Mouse (Mus musculus) liver, embryonic 14.5 days (tissue): ENCODE data around the gene Kazn. TPM values are rescaled to one million over a fixed set of nuclear protein-coding genes. Genes with fewer than 3 reads are reported as not detected.

ENCODE experiments used
- ATAC-seq: fragments of 200-750 bp; cut with Nextera tagmentation; 2 replicates; pipeline ENCODE4 v1.8.0; 2017; ENCODE audit warnings: moderate number of reproducible peaks, mild to moderate bottlenecking, moderate library complexity; ENCODE audit not compliant: insufficient read depth
- DNase-seq, 3 experiments: peaks; one replicate each; pipeline ENCODE4 v3.0.0-alpha.2; 2012 to 2013; ENCODE audit warnings: low read depth in 3 of 3, low spot score in 3 of 3
- H3K27ac ChIP-seq: fragments of 300-500 bp; sonication (generic); 2 replicates; pipeline ENCODE4 v1.5.1; 2014; ENCODE audit warnings: moderate library complexity, mild to moderate bottlenecking, control low read depth, inconsistent platforms
- H3K27me3 ChIP-seq: fragments of 300-500 bp; sonication (generic); 2 replicates; pipeline ENCODE4 v1.6.1; 2014; ENCODE audit warnings: mild to moderate bottlenecking, low read length, moderate library complexity; ENCODE audit not compliant: control insufficient read depth, insufficient read depth
- H3K36me3 ChIP-seq: fragments of 300-500 bp; sonication (generic); replicated peaks from 2 replicates; pipeline ENCODE4 v1.6.1; 2014; ENCODE audit warnings: low read depth; ENCODE audit not compliant: control insufficient read depth, insufficient read depth
- H3K4me1 ChIP-seq, 2 experiments: fragments of 200-500 bp in 1 of 2; fragments of 300-500 bp in 1 of 2; sonication (generic) in 1 of 2; replicated peaks; 2 replicates each; pipeline ENCODE4 v1.6.1; 2012 to 2014; ENCODE audit warnings: antibody characterized with exemption in 1 of 2, inconsistent platforms in 1 of 2, low read length in 1 of 2; ENCODE audit not compliant: control insufficient read depth in 2 of 2, insufficient read depth in 2 of 2
- H3K4me2 ChIP-seq: fragments of 300-500 bp; sonication (generic); 2 replicates; pipeline ENCODE4 v1.6.1; 2014; ENCODE audit warnings: low read depth, mild to moderate bottlenecking, control low read depth, moderate library complexity
- H3K4me3 ChIP-seq, 2 experiments: fragments of 200-500 bp in 1 of 2; fragments of 300-500 bp in 1 of 2; sonication (generic) in 1 of 2; 2 replicates each; pipeline ENCODE4 v1.5.1; 2012 to 2014; ENCODE audit warnings: low read depth in 2 of 2, low read length in 2 of 2, mild to moderate bottlenecking in 2 of 2, control low read depth in 1 of 2, inconsistent platforms in 1 of 2, moderate library complexity in 1 of 2; ENCODE audit not compliant: insufficient read depth in 1 of 2
- H3K9ac ChIP-seq: fragments of 300-500 bp; sonication (generic); replicated peaks from 2 replicates; pipeline ENCODE4 v1.6.1; 2014; ENCODE audit warnings: mild to moderate bottlenecking, control low read depth, moderate library complexity
- H3K9me3 ChIP-seq: fragments of 300-500 bp; sonication (generic); 2 replicates; pipeline ENCODE4 v1.6.1; 2016; ENCODE audit warnings: low read length, mixed read lengths; ENCODE audit not compliant: control insufficient read depth
- CTCF ChIP-seq: IDR thresholded peaks from 2 replicates; pipeline ENCODE4 v1.5.1; 2016; ENCODE audit warnings: antibody characterized with exemption, low read depth, control low read depth
- EP300 ChIP-seq: IDR thresholded peaks from 2 replicates; pipeline ENCODE4 v1.6.1; 2016; ENCODE audit warnings: antibody characterized with exemption, low read depth
- WGBS: fragments of 180-500 bp; shearing (Covaris S2); extraction: QIAGEN DNeasy Blood & Tissue Kit; methylation state at CpG from one replicate; pipeline ENCODE4 v1.1.7; 2014; ENCODE audit not compliant: insufficient replicate concordance; 5-methylcytosine and 5-hydroxymethylcytosine counted together
- polyA plus RNA-seq, 2 experiments: library from polyadenylated mRNA; depleted of rRNA in 1 of 2; stranded (reverse) in 1 of 2; unstranded in 1 of 2; fragments of >200 nt; fragmentation: Nextera tagmentation in 1 of 2; extraction: Ambion mirVana in 1 of 2; gene quantifications; 2 replicates each; pipeline versions ENCODE4 v1.2.1 to v1.2.3; 2012 to 2014

Kazn gene
- polyA plus RNA-seq, 2 experiments, result 0.41 to 0.94 TPM

- no peaks in the 10 kb centered on the region for H3K4me1 ChIP-seq
- ATAC-seq (no peak), DNase-seq (no peak)
- H3K9ac ChIP-seq, result no peak overlapping the region
- H3K36me3 ChIP-seq, result no peaks in the 10 kb centered on the region
- H3K9me3 ChIP-seq, result no peaks in the 10 kb centered on the region
- TF ChIP-seq CTCF (no peak), EP300 (no peak)
- no peak overlapping the region for H3K4me3 ChIP-seq
- WGBS, result 71% methylated on average over 10 of the region's 10 CpGs
- no peak overlapping the region for H3K4me2 ChIP-seq
- no peaks in the 10 kb centered on the region for H3K27me3 ChIP-seq
- no peak overlapping the region for H3K27ac ChIP-seq
Measured at GRCm38 (mm10) chr4:142136766-142137503, 102.3 kb downstream of the Kazn start.

- H3K4me2 ChIP-seq, result no peak overlapping the region
- H3K27ac ChIP-seq, result no peak overlapping the region
- H3K9me3 ChIP-seq, result no peaks in the 10 kb centered on the region
- H3K36me3 ChIP-seq, result no peaks in the 10 kb centered on the region
- WGBS, result 60% methylated on average over 2 of the region's 2 CpGs
- no peaks in the 10 kb centered on the region for H3K4me1 ChIP-seq
- ATAC-seq, result no peak
- H3K27me3 ChIP-seq, result no peaks in the 10 kb centered on the region
- no peak overlapping the region for H3K9ac ChIP-seq
- no peak overlapping the region for H3K4me3 ChIP-seq
- DNase-seq, result no peak
- no peak for TF ChIP-seq CTCF
- TF ChIP-seq EP300, result no peak
Measured at GRCm38 (mm10) chr4:142135515-142135914, 103.7 kb downstream of the Kazn start.

GRCm38 (mm10) chr4:142130162-142130561, 109.0 kb downstream of the Kazn start:
- ATAC-seq (no peak), DNase-seq (no peak)
- TF ChIP-seq EP300 (no peak), CTCF (no peak)
- Histone ChIP-seq H3K36me3 (no peaks in the 10 kb centered on the region), H3K27me3 (no peaks in the 10 kb centered on the region), H3K27ac (no peak overlapping the region), H3K4me1 (0 out of 4 replicates have a peak, but pooled peaks cover 0 to 4% of the 10 kb centered on the region in 2 experiments), H3K9ac (no peak overlapping the region), H3K4me2 (no peak overlapping the region), H3K4me3 (no peak overlapping the region), H3K9me3 (no peaks in the 10 kb centered on the region)
- 59% methylated on average over 5 of the region's 5 CpGs for WGBS

DNA sequence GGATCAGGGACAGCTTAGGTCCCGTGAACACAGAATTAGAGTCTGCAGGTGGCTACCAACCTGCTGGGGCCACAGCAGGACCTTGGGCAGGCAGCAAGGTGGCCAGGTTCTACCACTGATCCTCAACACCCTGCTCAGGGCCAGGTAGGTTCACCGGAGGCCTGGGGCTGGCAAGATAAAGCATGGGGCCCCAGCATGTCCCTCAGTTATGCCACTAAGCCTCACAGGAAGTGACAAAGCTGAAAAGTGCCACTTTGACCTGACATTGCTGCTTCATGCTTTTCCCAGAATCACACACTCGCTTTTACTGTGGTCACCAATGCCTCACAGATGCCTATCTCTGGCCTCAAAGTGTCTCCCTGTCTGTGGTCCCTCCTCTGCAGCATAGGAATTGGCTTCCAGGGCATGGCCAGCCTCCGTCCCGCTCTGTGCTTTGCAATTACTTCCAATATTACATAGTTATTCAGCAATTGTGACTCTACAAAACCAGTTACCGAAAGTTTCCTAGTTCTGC, 111.9 kb downstream of the Kazn start:
- Histone ChIP-seq H3K27me3 (no peaks in the 10 kb centered on the region), H3K4me3 (no peak overlapping the region), H3K4me2 (no peak overlapping the region), H3K27ac (no peak overlapping the region), H3K36me3 (no peaks in the 10 kb centered on the region), H3K4me1 (0 out of 4 replicates have a peak, but pooled peaks cover 0 to 4% of the 10 kb centered on the region in 2 experiments), H3K9me3 (no peaks in the 10 kb centered on the region), H3K9ac (no peak overlapping the region)
- ATAC-seq, result no peak
- 19% methylated on average over 6 of the region's 6 CpGs for WGBS
- no peak for TF ChIP-seq CTCF
- no peak for TF ChIP-seq EP300
- DNase-seq, result no peak

DNA sequence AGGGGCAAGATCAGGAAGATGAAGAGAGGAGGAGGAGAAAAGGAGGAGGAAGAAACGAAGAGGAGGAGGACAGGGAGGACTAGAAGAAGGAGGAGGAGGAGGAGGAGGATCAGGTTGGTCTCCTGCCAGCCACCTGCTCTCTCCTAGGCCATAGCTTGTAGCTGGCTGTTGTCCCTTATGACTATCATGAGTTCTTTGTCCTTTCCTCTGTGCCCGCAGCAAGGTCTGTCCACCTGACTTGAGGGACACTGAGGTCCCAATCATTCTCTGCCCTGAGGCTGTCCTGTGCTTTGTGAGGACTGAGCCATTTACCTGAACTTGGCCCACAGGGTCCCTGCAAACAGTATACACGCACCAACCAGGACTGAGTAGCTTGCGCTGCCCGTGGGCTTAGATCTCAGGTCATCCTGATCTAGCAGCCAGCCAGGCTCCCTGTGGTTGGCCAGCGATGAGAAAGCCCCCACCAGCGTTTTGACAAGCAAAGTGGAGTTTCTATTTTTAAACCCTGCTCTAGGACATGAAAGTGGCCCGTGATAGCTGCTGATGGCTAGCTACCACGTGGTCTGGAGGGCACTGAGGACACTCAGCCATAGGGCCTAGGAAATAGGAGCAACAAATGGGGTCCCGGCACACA, 112.4 kb downstream of the Kazn start:
- TF ChIP-seq EP300 (no peak), CTCF (no peak)
- no peak for ATAC-seq

More for the DNA sequence above, 112.4 kb downstream of the Kazn start:
- 0 out of 4 replicates have a peak, but pooled peaks cover 0 to 4% of the 10 kb centered on the region in 2 experiments for H3K4me1 ChIP-seq
- 28% methylated on average over 10 of the region's 10 CpGs for WGBS
- H3K9ac ChIP-seq, result no peak overlapping the region
- H3K4me3 ChIP-seq, result no peak overlapping the region
- DNase-seq, result no peak
- no peaks in the 10 kb centered on the region for H3K36me3 ChIP-seq
- no peaks in the 10 kb centered on the region for H3K27me3 ChIP-seq
- no peak overlapping the region for H3K4me2 ChIP-seq
- no peaks in the 10 kb centered on the region for H3K9me3 ChIP-seq
- H3K27ac ChIP-seq, result no peak overlapping the region
